Mouse (Mus musculus) CH12.LX (cell line): ENCODE data around the gene Fryl.

ENCODE experiments used
- CTCF ChIP-seq, 2 experiments: IDR thresholded peaks in 1 of 2; conservative IDR thresholded peaks in 1 of 2; 2 replicates each; pipeline ENCODE4 v1.5.1; 2011 to 2012; ENCODE audit warnings: low read depth in 2 of 2, low read length in 2 of 2, improper control_type of control experiment in 1 of 2, inconsistent platforms in 1 of 2, mild to moderate bottlenecking in 1 of 2, moderate library complexity in 1 of 2
- ELF1 ChIP-seq: IDR thresholded peaks from 2 replicates; pipeline ENCODE4 v1.6.1; 2014; ENCODE audit warnings: low read depth, mild to moderate bottlenecking, inconsistent platforms, low read length, improper control_type of control experiment
- IRF4 ChIP-seq: IDR thresholded peaks from 2 replicates; pipeline ENCODE4 v1.6.1; 2014; ENCODE audit warnings: low read depth, mild to moderate bottlenecking, inconsistent platforms, low read length, improper control_type of control experiment
- JUND ChIP-seq: conservative IDR thresholded peaks from 2 replicates; pipeline ENCODE4 v1.6.1; 2011; ENCODE audit warnings: low read depth, low read length, improper control_type of control experiment
- MAFK ChIP-seq: IDR thresholded peaks from 2 replicates; pipeline ENCODE4 v1.6.1; 2011; ENCODE audit warnings: low read length, improper control_type of control experiment; ENCODE audit not compliant: insufficient replicate concordance
- MYC ChIP-seq: IDR thresholded peaks from 2 replicates; pipeline ENCODE4 v1.6.1; 2011; ENCODE audit warnings: low read depth, mild to moderate bottlenecking, improper control_type of control experiment, low read length
- NELFE ChIP-seq: IDR thresholded peaks from 2 replicates; pipeline ENCODE4 v1.6.1; 2011; ENCODE audit warnings: low read depth, low read length, improper control_type of control experiment
- PAX5 ChIP-seq: IDR thresholded peaks from 2 replicates; pipeline ENCODE4 v1.6.1; 2012; ENCODE audit warnings: low read length, inconsistent platforms, mixed read lengths
- POLR2A ChIP-seq: IDR thresholded peaks from 2 replicates; pipeline ENCODE4 v1.6.1; 2011; ENCODE audit warnings: low read depth, mild to moderate bottlenecking, improper control_type of control experiment, low read length
- TBP ChIP-seq: conservative IDR thresholded peaks from 2 replicates; pipeline ENCODE4 v1.6.1; 2011; ENCODE audit warnings: low read depth, low read length, improper control_type of control experiment
- TCF12 ChIP-seq: IDR thresholded peaks from 2 replicates; pipeline ENCODE4 v1.6.1; 2014; ENCODE audit warnings: low read depth, mild to moderate bottlenecking, inconsistent platforms, low read length, improper control_type of control experiment
- USF2 ChIP-seq: conservative IDR thresholded peaks from 2 replicates; pipeline ENCODE4 v1.6.1; 2011; ENCODE audit warnings: low read depth, low read length, improper control_type of control experiment
- ZC3H11A ChIP-seq: IDR thresholded peaks from 2 replicates; pipeline ENCODE4 v1.6.1; 2012; ENCODE audit warnings: low read depth, mild to moderate bottlenecking, inconsistent platforms, low read length, improper control_type of control experiment
- ZNF384 ChIP-seq: IDR thresholded peaks from 2 replicates; pipeline ENCODE4 v1.6.1; 2012; ENCODE audit warnings: low read depth, low read length, improper control_type of control experiment, inconsistent platforms

- no peak for TF ChIP-seq NELFE
- no peak for TF ChIP-seq ELF1
- TF ChIP-seq JUND = no peak
- TF ChIP-seq IRF4 = no peak
- TF ChIP-seq POLR2A = no peak
- TF ChIP-seq PAX5 = no peak
- TF ChIP-seq CTCF (conservative IDR thresholded peaks at IDR 0.05 in 1 of 2, IDR thresholded peaks at IDR 0.05 in 1 of 2; ENCODE audit: low read depth in 2 of 2, low read length in 2 of 2) = no peak
- TF ChIP-seq ZC3H11A = no peak
- no peak for TF ChIP-seq ZNF384
- no peak for TF ChIP-seq MAFK
- no peak for TF ChIP-seq MYC
- no peak for TF ChIP-seq USF2
- no peak for TF ChIP-seq TCF12
- no peak for TF ChIP-seq TBP
Measured at GRCm38 (mm10) chr5:73182701-73183447, 73.5 kb downstream of the Fryl start.
